Mouse (Mus musculus): ENCODE results near the gene Eloa. TPM values are rescaled to one million over a fixed set of nuclear protein-coding genes. Genes with fewer than 3 reads are reported as not detected.
A peak's percentile ranks its signal among the peaks of the same experiment; 100 is the strongest.

Gene Eloa
- polyA plus RNA-seq, 1 experiment from 2014 or later = 38.9 TPM

DNA sequence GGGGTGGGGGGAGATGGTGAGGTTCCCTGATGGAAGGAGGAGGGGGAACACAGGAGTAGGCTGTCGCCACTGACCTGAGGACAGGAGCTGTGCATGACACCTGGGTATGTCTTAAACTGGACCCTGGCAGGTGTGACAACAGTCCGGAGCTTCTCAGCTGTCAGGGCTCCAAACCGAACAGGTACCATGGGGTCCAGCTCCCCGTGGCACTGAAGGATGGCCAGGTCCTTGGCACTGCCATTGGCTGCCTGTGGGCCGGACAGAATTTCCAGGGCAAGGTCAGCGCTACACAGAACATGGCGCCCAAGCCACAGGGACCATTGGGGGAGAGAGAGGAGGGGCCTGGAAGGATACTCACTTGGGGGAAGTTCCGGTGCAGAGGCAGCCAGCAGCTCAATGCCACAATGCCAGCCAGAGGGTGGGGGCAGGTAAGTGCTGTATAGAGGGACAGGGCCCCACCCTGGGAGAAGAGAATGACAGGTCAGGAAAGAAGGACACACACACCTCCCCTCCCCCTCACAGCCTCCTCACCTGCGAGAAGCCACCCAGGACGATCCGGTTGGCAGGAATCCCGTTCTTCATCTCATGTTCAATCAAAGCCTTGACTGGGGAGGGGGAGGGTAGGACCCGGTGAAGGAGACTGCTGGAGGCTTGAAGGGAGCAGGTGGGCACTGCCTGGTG is 52.4 kb downstream of the Eloa start:
- no peak overlapping the region for H3K4me3 ChIP-seq
- 94% methylated on average over 13 of the region's 13 CpGs for WGBS

DNA sequence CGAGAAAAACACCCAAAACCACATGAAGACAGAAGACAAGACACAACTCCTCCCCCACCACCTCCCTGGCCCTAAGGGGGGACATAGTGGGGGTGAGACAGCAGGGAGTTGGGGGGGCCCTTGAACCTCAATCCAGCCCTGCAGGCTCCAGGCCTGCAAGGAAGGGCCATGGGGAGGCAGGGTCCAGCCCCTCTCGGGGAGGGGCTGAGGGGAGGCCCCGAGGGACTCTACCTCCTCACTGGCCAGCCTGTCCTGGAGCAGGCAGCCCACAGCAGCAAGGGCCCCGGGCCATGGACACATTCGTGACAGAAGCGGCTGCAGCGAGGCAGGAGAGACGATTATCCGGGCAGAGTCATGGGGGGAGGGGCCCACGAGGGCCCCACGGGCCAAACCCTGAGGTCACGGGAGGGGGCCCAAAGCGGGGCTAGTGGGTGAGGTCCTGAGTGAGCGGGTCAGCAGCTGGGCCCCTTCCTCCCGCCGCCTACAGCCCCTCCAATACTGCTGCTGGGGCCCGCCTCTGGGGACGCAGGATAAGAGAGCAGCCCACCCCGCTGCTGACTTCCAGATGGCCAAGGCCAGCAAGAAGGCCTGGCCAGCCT is 53.2 kb downstream of the Eloa start:
- peaks cover 50% of the 10 kb centered on the region for H3K4me1 ChIP-seq

More for the DNA sequence above, 52.4 kb downstream of the Eloa start:
- H3K9me3 ChIP-seq (replicated peaks) = no peaks in the 10 kb centered on the region
- H3K27ac ChIP-seq = 0 out of 2 replicates have a peak overlapping the region, but pooled peaks have one; percentile 58
- peaks cover 5% of the 10 kb centered on the region; the same call in 1 of the 2 replicates for H3K27me3 ChIP-seq (ENCODE audit: low read depth, poor library complexity, severe bottlenecking)
- peaks cover 65% of the 10 kb centered on the region for H3K36me3 ChIP-seq
- DNase-seq (ENCODE audit: low spot score) = no peak
- peaks cover 46% of the 10 kb centered on the region for H3K4me1 ChIP-seq

DNA sequence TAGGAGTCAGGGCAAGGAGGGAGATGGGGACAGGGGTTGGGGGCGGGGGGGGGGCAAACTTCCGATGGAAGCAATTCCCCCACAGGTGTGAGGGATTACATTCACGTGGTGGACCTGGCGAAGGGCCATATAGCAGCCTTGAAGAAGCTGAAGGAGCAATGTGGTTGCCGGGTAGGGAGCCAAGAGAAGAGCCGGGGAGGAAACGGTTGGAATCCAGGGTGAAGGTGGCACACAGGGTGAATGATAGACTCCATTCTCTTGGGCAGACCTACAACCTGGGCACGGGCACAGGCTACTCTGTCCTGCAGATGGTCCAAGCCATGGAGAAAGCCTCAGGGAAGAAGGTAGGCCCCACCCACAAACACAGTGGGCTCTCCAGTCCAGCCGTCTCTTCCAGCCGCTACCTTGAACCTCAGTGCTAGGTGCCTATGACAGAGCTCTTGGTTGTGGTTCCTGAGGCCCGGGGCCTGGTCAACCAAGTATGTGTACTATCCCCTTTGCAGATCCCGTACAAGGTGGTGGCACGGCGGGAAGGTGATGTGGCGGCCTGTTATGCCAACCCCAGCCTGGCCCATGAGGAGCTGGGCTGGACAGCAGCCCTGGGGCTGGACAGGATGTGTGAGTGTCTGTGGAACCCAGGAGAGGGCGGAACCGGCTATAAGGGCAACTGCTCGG is 54.3 kb downstream of the Eloa start:
- H3K27me3 ChIP-seq (ENCODE audit: low read depth, poor library complexity, severe bottlenecking) = peaks cover 5% of the 10 kb centered on the region; the same call in 1 of the 2 replicates
- no peak for DNase-seq (ENCODE audit: low spot score)
- WGBS = 92% methylated on average over 18 of the region's 18 CpGs
- H3K9me3 ChIP-seq (replicated peaks) = no peaks in the 10 kb centered on the region
- no peak overlapping the region for H3K4me3 ChIP-seq
- peaks cover 64% of the 10 kb centered on the region for H3K36me3 ChIP-seq
- no peak overlapping the region for H3K27ac ChIP-seq
- peaks cover 51% of the 10 kb centered on the region for H3K4me1 ChIP-seq

More for the DNA sequence above, 53.2 kb downstream of the Eloa start:
- H3K4me3 ChIP-seq = peak overlapping the region; percentile 11; the same call in 1 of the 2 replicates
- WGBS = 74% methylated on average over 19 of the region's 19 CpGs
- DNase-seq (ENCODE audit: low spot score) = no peak
- no peaks in the 10 kb centered on the region for H3K9me3 ChIP-seq (replicated peaks)
- peak overlapping the region; percentile 58; the same call in 1 of the 2 replicates for H3K27ac ChIP-seq
- H3K27me3 ChIP-seq (ENCODE audit: low read depth, poor library complexity, severe bottlenecking) = peaks cover 5% of the 10 kb centered on the region; the same call in 1 of the 2 replicates
- peaks cover 63% of the 10 kb centered on the region for H3K36me3 ChIP-seq

DNA sequence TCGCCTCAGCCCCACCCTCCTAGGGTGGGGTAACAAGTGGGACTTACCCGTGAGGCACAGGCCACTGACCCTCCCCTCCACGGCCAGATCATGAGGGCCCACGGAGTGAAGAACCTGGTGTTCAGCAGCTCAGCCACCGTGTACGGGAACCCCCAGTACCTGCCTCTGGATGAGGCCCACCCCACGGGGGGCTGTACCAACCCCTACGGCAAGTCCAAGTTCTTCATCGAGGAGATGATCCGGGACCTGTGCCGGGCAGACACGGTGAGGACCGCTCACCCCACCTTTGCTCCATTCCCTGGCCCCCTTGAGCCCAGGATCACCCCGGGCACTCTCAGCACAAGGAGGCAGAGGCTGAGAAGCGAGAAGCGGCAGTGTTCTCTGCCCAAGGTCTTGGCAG is 55.3 kb downstream of the Eloa start:
- peaks cover 42% of the 10 kb centered on the region for H3K4me1 ChIP-seq
- WGBS = 96% methylated on average over 16 of the region's 16 CpGs
- peaks cover 73% of the 10 kb centered on the region for H3K36me3 ChIP-seq

DNA sequence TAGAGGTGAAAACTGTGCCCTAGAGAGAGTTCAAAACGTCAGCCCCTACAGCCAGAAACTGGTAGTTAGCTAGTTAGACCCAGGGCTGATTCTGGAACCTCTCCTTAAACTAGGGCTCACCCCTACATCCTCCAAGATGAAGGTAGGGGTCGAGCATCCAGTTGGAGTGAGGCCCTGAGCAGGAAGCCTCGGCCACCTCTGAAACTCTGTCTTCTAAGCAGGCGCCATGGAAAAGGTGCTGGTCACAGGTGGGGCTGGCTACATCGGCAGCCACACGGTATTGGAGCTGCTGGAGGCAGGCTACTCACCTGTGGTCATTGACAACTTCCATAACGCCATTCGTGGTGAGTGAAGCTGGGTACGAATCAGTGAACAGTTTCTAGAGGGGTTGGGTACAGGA is 56.5 kb downstream of the Eloa start:
- peaks cover 35% of the 10 kb centered on the region for H3K4me1 ChIP-seq
- no peaks in the 10 kb centered on the region for H3K9me3 ChIP-seq (replicated peaks)
- no peak for DNase-seq (ENCODE audit: low spot score)
- H3K27me3 ChIP-seq (ENCODE audit: low read depth, poor library complexity, severe bottlenecking) = peaks cover 5% of the 10 kb centered on the region; the same call in 1 of the 2 replicates
- 90% methylated on average over 9 of the region's 9 CpGs for WGBS
- no peak overlapping the region for H3K27ac ChIP-seq
- H3K4me3 ChIP-seq = no peak overlapping the region
- peaks cover 73% of the 10 kb centered on the region for H3K36me3 ChIP-seq

More for the DNA sequence above, 55.3 kb downstream of the Eloa start:
- H3K27me3 ChIP-seq (ENCODE audit: low read depth, poor library complexity, severe bottlenecking) = peaks cover 5% of the 10 kb centered on the region; the same call in 1 of the 2 replicates
- H3K4me3 ChIP-seq = no peak overlapping the region
- no peaks in the 10 kb centered on the region for H3K9me3 ChIP-seq (replicated peaks)
- no peak overlapping the region for H3K27ac ChIP-seq
- no peak for DNase-seq (ENCODE audit: low spot score)

DNA sequence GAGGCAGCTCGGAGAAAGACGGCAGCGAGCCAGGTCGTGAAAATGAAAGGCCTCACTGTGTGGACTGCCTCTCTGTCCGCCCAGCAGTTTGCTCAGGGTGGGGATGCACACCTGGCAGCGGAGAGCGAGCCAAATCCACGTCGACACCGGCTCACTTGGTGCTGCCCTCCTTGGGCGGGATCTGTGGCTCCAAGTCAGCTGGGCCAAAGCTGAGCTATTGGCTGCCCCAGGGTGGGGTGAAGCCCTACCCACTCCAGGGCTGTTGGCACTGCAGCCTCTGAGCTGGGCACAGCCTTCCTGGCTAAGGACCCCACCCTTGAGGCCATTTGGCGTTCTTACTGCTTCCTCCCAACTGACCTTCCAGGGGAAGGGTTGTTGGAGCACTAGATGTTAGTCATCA is 57.1 kb downstream of the Eloa start:
- peak overlapping the region; percentile 90; the same call in 1 of the 2 replicates for H3K27ac ChIP-seq
- peak overlapping the region; percentile 70 for H3K4me3 ChIP-seq
- peaks cover 35% of the 10 kb centered on the region for H3K4me1 ChIP-seq
- peaks cover 73% of the 10 kb centered on the region for H3K36me3 ChIP-seq
- H3K9me3 ChIP-seq (replicated peaks) = no peaks in the 10 kb centered on the region
- H3K27me3 ChIP-seq (ENCODE audit: low read depth, poor library complexity, severe bottlenecking) = peaks cover 5% of the 10 kb centered on the region; the same call in 1 of the 2 replicates
- WGBS = 2% methylated on average over 12 of the region's 12 CpGs
- no peak for DNase-seq (ENCODE audit: low spot score)

DNA sequence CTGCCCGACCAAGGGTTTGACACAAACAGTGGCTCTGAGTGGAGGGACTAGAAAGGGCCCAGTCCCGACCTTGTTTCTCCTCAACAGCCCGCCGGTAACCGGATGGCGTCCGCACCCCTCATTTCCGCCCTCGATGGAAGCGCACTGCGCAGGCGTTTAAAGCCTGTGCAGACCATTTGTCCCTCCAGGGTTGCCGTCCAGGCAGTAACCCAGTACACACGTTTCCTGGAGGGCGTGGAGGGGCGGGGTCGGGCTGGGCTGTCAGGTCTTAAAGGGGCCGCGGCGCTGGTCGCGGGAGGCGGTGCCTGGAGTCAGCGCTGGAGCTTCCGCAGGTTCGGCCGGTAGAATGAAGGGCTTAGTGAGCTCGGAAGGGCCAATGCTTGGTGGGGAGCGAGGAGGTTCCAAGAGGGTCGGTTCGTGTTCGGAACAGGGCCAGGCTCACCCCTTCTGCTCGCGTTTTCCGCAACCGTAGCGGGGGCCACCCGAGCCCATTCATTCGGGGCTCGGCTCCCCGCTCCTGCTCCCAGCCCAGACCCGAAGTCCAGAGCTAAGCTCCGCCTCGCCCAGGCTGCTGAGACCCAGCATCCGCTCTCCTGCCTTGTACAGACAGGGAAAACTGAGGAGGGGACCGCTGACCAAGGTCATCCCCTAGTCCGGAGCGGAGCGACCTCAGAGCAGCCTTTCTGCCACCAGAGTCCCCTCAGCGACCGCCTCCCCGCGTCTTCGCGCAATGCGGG is 57.9 kb downstream of the Eloa start, which contains the start of gene Gale:
Gale (plus strand) TSS at position 271 of the 737 bp plus-strand sequence.
- no peaks in the 10 kb centered on the region for H3K9me3 ChIP-seq (replicated peaks)
- WGBS = under 1% methylated on average over 56 of the region's 56 CpGs
- peak; percentile 98 for DNase-seq (ENCODE audit: low spot score)
- peak within 1 kb of the TSS; percentile 90 for H3K27ac ChIP-seq
- H3K4me1 ChIP-seq = peaks cover 31% of the 10 kb centered on the region
- peak within 1 kb of the TSS; percentile 70 for H3K4me3 ChIP-seq
- H3K27me3 ChIP-seq (ENCODE audit: low read depth, poor library complexity, severe bottlenecking) = peaks cover 5% of the 10 kb centered on the region; the same call in 1 of the 2 replicates
- peaks cover 73% of the 10 kb centered on the region for H3K36me3 ChIP-seq

DNA sequence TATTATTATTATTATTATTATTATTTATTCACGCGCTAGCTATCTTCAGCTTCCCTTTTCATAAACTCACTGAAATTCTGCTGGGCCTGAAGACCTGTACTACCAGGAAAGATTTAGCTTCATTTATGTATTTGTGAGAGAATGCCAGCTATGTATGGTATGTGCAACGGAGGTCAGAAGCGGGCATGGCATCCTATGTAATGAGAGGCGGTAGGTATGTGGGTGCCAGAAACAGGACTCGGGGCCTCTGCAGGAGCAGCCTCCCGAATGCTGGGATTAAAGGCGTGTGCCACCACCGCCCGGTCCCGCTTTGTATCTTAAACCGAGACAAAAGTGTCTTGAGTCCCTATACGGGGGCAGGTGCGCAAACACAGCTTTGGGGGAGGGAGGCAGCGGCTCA is 58.6 kb downstream of the Eloa start:
- Histone ChIP-seq H3K4me3 (peak overlapping the region; percentile 70), H3K27ac (peak overlapping the region; percentile 90), H3K9me3 (replicated peaks) (no peaks in the 10 kb centered on the region), H3K36me3 (peaks cover 73% of the 10 kb centered on the region), H3K27me3 (ENCODE audit: low read depth, poor library complexity, severe bottlenecking) (peaks cover 5% of the 10 kb centered on the region; the same call in 1 of the 2 replicates), H3K4me1 (peaks cover 30% of the 10 kb centered on the region)
- 8% methylated on average over 15 of the region's 15 CpGs for WGBS
- no peak for DNase-seq (ENCODE audit: low spot score)

DNA sequence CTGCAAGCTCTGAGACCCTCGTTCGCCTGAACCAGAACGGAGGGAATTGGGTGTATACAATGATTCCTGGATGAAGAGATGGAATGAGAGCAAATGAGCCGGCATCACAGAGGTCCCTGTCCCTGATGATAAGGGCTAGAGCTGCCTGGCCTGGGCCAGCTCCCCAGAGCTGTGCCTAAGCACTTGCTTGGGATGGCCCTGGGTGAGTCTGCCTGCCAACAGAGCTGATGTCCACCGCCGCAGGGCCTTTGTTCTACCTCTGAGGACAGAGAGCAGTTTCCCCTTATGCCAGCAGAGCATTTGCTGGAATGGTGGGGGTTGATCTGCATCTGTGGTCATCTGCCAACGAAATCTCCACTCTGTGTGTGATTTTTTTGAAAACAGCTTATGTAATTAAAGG is 59.4 kb downstream of the Eloa start:
- Histone ChIP-seq H3K27me3 (ENCODE audit: low read depth, poor library complexity, severe bottlenecking) (peaks cover 5% of the 10 kb centered on the region; the same call in 1 of the 2 replicates), H3K4me1 (peaks cover 30% of the 10 kb centered on the region), H3K36me3 (peaks cover 71% of the 10 kb centered on the region), H3K9me3 (replicated peaks) (no peaks in the 10 kb centered on the region), H3K4me3 (no peak overlapping the region), H3K27ac (no peak overlapping the region)
- DNase-seq (ENCODE audit: low spot score) = no peak
- WGBS = 91% methylated on average over 7 of the region's 7 CpGs

DNA sequence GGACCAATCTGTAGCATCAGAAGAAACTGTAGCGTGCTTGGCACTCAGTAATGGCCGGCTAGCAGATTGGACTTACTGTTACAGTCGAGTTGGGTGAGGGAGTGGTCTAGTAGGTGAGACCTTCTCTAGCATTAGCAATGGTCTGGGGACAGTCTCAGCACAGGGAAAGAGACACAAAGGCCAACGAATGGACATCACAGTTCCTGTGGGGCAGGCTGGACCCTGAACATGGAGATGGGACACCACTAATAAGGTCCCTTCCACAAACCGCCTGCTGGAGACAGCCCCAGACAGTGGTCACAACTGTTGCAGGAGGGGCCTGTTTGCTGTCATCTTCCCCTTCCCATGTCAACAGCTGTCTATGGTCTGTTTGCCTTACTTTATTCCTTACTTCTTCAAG is 59.9 kb downstream of the Eloa start:
- peaks cover 5% of the 10 kb centered on the region; the same call in 1 of the 2 replicates for H3K27me3 ChIP-seq (ENCODE audit: low read depth, poor library complexity, severe bottlenecking)
- WGBS = 92% methylated on average over 5 of the region's 5 CpGs
- peaks cover 67% of the 10 kb centered on the region for H3K36me3 ChIP-seq
- no peak overlapping the region for H3K27ac ChIP-seq
- no peaks in the 10 kb centered on the region for H3K9me3 ChIP-seq (replicated peaks)
- no peak for DNase-seq (ENCODE audit: low spot score)
- H3K4me1 ChIP-seq = peaks cover 30% of the 10 kb centered on the region
- no peak overlapping the region for H3K4me3 ChIP-seq

DNA sequence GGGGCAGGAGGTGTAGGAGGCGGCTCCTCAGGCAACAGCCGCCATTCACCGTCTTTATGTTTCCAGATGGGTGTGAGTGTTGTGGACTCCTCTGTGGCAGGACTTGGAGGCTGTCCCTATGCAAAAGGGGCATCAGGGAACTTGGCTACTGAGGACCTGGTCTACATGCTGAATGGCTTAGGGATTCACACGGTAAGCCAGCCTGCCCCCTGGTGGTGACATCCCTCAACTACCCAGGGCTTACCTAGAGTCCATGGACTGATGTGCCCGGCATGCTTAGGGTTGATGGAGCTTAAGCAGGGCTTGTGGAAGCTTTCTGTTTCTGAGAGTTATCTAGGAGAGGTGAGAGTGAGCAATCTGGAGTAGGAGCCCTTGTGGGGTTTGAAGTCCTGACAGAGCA is 60.8 kb downstream of the Eloa start:
- peaks cover 30% of the 10 kb centered on the region for H3K4me1 ChIP-seq
- no peak overlapping the region for H3K4me3 ChIP-seq
- H3K9me3 ChIP-seq (replicated peaks) = no peaks in the 10 kb centered on the region
- H3K36me3 ChIP-seq = peaks cover 67% of the 10 kb centered on the region
- 25% methylated on average over 5 of the region's 5 CpGs for WGBS
- DNase-seq (ENCODE audit: low spot score) = peak; percentile 89
- no peak overlapping the region for H3K27ac ChIP-seq
- H3K27me3 ChIP-seq (ENCODE audit: low read depth, poor library complexity, severe bottlenecking) = peaks cover 5% of the 10 kb centered on the region; the same call in 1 of the 2 replicates

DNA sequence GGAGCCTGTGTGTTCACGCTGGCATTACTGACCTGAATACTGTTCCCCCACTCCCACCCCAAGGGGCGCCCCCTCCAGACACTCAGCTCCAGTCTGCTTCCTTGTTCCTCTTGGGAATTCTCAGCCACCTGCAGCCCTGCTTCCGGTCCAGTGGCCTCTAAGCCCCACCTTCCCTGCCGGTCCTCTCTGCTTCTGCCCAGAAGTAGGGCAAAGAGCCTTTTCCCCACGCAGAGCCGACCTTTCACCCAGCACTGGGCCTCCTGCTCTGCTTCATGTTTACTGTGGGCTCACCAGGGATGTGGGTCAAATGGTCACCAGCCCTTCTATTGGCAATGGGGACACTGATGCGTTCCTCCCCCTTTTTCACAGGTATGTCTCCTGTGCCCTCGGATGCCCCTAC is 63.2 kb downstream of the Eloa start:
- 66% methylated on average over 8 of the region's 8 CpGs for WGBS
- H3K36me3 ChIP-seq = peaks cover 68% of the 10 kb centered on the region
- DNase-seq (ENCODE audit: low spot score) = no peak

More for the DNA sequence above, 63.2 kb downstream of the Eloa start:
- Histone ChIP-seq H3K9me3 (replicated peaks) (no peaks in the 10 kb centered on the region), H3K4me1 (peaks cover 13% of the 10 kb centered on the region; the same call in 1 of the 2 replicates), H3K27me3 (ENCODE audit: low read depth, poor library complexity, severe bottlenecking) (no peaks in the 10 kb centered on the region), H3K27ac (no peak overlapping the region), H3K4me3 (no peak overlapping the region)

All from limb, embryonic 10.5 days (tissue).